Mouse (Mus musculus) induced T-regulatory cell, adult 2 months (primary cell): ENCODE measurements around the gene Etv6.

Experiments used
- DNase-seq: peaks from one replicate; pipeline ENCODE4 v3.0.0-alpha.2; 2012; ENCODE audit warnings: low read depth

Etv6 gene

DNA sequence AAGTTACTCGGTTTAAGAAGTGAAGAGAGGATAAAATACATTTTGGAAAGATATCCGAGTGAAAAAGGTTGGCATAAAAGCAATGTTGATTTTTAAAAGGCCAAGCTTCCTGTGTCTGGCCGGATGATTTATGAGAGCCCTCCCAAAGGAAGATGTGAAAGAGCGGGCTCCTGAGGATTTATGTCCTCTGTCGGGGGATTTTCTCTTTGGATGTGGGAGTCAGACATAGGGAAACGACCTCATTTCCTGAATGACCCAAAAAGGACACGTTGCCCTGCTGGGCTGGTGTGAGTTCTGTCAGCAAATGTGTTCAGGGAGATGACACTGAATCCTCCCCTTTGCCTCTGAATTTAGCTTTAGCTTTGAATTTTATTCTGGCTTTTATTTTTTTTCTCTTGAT lies 8.0 kb downstream of the Etv6 start:
- DNase-seq, result no peak

- peak; percentile 66 for DNase-seq
Observed at GRCm38 (mm10) chr6:134045092-134045868, 9.8 kb downstream of the Etv6 start.

- DNase-seq, result no peak
Observed at GRCm38 (mm10) chr6:134046136-134046535, 10.6 kb downstream of the Etv6 start.

DNA sequence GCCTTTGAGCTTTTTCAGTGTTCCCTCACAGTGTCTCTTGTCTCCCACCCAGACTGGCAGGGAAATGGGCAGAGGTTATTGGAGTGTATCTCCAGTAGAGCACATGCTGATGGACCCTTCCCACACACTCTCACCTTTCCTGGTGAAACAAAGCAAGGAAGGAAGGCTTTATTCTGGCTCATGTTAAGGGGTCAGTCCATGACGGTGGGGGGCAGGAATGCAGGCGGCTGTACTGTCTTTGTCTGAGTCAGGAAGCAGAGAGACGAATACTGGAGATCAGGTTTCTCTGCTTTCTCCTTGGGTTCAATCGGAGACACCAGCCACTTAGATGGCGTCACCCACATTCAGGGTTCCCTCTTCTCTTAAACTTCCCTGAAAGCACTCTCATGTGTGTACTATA lies 11.7 kb downstream of the Etv6 start:
- no peak for DNase-seq

GRCm38 (mm10) chr6:134047974-134048373 lies 12.5 kb downstream of the Etv6 start:
- DNase-seq, result peak; percentile 71

GRCm38 (mm10) chr6:134048965-134049364 lies 13.5 kb downstream of the Etv6 start:
- no peak for DNase-seq

DNA sequence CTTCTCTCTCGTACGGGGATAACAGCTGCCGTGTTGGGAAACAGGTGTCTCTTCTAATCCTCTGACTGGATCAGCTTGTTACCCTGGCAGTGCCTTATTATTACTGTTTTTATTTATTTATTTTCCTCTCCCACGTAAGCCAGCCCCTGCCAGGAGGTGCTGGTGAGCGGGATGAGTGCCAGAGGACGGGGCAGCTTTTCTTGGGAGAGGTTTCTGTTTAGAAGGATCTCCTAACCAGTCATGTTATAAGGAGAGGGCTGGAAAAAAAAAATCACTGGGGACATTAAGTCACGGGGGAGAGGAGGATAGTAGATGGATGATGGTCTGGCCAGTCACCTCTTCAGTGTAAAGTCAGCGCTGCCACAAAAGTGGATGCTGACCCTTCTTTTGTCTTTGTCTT lies 15.0 kb downstream of the Etv6 start:
- DNase-seq, result no peak

DNA sequence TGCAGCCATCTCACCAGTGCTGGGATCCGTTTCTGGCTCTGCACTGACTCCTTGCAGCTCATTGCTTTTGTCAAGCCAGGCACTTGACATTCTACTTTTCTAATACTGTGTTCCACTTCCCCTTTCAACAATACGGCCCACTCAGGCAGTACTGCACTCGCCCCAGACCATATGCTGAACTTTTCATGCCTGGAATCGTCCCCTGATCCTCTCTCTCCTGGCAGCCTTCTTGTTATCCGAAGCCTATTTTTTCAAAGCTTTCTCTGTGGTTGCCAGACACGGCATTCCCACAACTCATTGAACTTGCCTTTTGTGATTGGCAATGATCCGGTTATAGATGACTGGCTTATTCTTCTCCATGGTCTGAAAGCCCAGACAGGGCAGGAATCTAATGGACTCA lies 16.4 kb downstream of the Etv6 start:
- no peak for DNase-seq

DNA sequence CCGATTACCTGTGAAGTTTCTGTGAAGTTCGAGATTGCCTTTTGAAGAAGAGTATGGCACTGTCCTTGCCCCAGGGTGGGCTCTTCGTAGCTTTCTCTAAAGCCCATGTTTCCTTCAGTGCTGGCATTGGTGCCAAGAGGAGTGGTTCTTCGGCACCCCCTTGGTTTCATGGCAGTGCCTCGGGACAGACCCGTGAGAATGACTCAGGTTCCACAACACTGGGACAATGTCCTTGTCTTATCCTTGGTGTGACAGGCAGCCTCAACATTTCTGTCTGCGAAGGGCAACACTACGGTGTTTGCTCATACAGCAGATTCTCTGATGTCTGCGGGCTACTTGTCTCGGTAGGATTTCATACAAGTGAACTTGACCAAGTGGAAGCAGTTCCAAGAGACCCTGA lies 17.6 kb downstream of the Etv6 start:
- DNase-seq, result no peak

DNA sequence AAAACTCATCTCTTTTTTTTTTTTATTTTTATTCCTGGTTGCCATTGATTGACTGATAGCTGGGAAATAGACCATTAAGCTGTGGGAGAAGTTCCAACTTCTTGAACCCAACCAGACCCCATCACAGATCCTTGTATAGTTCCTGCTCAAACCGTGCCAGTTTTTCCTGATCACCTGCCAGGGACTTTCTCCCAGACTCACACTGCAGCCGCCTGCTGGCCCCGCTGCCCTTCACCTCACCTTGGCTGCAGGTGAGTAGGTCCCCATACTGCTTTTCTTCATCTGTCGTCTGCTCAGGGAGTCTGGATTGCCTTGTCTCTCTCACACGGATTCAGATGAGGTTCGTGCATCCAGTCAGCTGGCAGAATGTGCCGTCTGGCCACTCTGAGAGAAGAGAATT lies 18.1 kb downstream of the Etv6 start:
- DNase-seq, result no peak

DNA sequence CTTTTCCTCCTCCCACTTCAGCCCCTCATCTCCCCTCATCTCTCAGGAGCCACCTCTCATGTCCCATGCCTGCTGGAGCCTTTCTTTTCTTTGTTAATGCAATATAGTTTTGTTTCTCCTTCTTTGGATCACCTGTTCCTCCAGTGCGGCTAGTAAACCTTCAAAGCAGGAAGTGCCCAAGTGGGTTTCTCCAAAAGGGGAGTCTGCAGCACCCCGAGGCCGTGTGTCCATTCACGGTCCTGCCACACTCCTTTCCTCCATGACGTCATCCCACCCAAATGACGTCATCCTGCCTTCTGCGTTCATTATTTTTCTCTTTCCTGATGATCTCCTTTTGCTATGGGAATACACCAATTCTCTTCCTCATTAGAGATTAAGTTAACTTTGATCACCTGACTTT lies 20.1 kb downstream of the Etv6 start:
- no peak for DNase-seq

DNA sequence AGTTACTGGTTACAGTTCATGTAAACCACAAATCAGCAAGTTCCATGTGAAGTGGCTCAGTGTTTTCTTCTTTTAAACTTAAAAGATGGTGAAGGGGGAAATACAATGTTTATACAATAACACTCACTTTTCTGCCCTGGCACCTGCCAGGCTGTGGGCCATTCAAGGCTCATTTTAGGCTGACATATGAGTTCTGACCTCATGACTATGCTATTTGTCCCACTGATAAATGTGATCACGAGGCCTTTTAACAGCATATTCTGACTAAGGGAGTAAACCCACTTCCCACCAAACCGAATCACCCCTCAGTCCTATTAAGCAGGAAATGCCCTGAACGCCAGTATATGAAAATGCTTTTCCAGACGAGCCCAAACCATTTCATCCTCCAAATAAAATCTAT lies 23.0 kb downstream of the Etv6 start:
- no peak for DNase-seq

DNA sequence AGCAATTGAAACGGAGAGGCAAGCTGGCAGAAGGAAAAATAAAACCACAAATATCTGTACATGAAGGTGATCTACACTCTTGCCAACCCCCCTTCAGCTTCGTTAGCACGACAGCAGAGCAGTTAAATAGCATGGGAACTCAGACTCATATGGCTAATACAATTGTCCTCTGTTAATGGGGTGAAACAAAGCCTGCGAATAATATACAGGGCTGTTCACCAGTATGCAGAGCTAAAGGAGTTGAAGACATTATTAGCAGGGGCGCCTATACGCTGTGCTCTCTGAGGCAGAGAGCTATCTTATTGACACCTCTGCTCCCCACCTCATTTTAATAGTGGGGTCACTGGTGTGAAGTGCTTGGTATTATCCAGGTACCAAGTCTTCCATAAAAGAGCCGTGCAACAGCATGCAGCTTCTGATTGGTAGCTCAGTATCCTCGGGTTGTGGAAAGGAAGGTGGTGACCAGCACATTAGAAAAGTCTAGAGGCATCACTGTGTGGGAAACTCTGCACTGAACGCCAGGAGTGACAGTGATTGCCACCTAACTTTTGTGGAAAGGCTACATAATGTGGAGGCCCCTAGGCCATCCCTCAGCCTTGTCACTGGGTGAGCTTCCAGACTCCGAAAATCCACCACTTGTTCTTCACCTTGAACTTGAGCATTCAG lies 23.5 kb downstream of the Etv6 start:
- no peak for DNase-seq

- no peak for DNase-seq
Observed at GRCm38 (mm10) chr6:134059552-134059891, 24.0 kb downstream of the Etv6 start.

DNA sequence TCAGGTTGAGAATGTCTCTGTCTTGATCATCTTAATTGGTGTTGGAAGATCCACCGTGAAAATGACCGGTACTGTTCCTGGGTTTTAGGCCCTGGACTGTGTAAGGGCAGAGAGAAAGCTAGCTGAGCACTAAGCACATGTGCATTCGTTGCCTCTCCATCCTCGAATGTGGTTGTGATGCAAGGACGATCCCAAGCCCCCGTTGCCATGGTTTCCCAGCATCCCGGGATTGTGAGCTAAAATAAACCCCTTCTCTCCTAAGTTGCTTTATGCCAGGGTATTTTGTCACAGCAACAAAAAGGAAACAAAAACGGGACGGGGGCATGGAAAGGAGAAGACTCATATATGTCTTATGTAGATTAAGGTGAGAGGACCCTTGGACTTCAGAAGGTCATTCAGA lies 24.5 kb downstream of the Etv6 start:
- no peak for DNase-seq

GRCm38 (mm10) chr6:134060811-134061210 lies 25.3 kb downstream of the Etv6 start:
- DNase-seq, result no peak

GRCm38 (mm10) chr6:134065018-134065725 lies 29.7 kb downstream of the Etv6 start:
- DNase-seq, result no peak

GRCm38 (mm10) chr6:134066112-134066511 lies 30.6 kb downstream of the Etv6 start:
- DNase-seq, result peak; percentile 40

- peak; percentile 76 for DNase-seq
Observed at GRCm38 (mm10) chr6:134066996-134067395, 31.5 kb downstream of the Etv6 start.

- DNase-seq, result peak; percentile 78
Observed at GRCm38 (mm10) chr6:134067536-134067935, 32.0 kb downstream of the Etv6 start.

DNA sequence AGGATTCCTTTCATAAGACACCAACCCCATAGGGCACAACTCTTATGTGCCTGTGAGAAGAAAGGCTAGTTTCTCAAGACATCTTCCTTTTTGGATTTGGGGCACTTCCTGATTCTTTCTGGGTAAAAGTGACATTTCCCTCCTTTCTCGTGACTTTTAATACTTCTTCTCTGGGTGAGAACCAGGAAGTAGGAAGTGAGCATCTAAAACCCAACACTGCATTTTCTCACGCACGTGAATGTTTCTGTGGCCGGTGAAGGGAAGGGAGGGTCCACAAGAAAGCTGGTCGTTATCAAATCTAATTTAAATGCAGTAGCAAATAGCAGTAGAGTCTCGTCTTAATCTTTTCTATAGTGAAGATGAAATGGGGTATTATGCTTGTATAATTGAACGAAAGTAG lies 36.9 kb downstream of the Etv6 start:
- DNase-seq, result no peak

GRCm38 (mm10) chr6:134072906-134073305 lies 37.4 kb downstream of the Etv6 start:
- no peak for DNase-seq

DNA sequence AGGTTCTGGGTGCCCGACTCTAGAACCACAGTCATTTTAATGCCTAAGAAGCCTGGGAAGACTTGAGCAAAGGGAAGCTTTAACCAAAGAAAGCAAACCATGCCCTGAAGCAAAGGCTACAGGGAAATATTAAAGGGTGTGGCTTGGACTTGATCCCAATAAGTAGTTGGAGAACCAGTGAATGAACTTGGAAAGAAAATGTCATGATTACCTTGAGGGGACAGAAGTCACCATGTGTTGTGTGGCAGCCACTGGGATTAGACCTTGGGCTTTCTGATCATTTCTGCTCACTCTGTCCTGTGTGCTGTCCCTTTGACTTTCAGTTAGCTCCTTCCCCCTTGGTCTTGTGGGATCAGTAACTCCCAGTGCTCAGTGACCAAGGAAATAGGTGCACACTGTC lies 38.9 kb downstream of the Etv6 start:
- no peak for DNase-seq
